Comparison of ENCODE assay signal across 9 mouse cellular contexts in the genomic region with DNA sequence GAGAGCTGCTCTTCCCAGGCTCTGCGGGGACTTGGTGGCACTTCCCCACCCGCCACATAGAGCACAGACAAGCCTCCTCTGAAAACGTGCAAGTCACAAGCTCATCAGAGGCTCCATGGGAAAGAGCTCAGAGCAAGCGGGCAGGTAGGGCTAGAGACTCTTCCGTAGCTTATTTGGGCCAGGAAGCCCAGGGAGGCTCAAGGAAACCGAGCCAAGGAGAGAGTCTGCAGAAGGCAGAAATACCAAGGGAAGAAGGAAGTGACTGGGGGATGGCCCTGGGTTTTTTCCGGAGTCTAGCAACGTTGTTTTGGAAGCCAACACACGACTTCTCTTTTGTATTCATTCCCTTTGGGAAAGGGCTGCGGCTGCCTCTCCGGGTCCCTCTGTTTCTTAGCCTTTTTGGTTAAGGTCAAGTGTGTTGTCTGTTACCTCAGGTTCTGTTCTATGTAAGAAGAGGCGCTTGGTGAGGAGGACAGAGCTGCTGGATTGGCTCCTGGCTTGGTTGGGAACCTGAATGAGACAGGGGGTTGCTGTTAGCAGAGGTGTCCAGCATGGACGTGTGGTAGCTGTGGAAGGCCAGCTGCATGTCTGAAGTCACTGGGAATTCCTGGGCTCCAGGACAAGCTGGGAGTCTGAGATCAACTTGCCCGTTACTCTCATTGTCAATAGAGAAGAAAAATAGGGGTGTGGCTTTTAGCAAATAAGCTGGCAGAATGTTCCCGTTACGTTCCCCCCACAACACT.
DNase-seq lines count a peak whose midpoint lies in the region; ATAC-seq and TF ChIP-seq lines count a peak whose summit lies in the region.
"Had no signal": no experiment of that assay in that cellular context is flagged by ENCODE, and none has a peak within 500 bp of the region (broad histone marks: within the 10 kb centered on the region; RNA-seq: fewer than 3 reads in every experiment).

No protein-coding gene starts in this region.

- H3K27me3 ChIP-seq in intestine, postnatal 0 days (replicated peaks; ENCODE audit: control insufficient read depth, insufficient read depth, low read length) = no peaks in the 10 kb centered on the region
- no peaks in the 10 kb centered on the region for H3K27me3 ChIP-seq in intestine, embryonic 15.5 days (replicated peaks)
- no peaks in the 10 kb centered on the region for H3K27me3 ChIP-seq in heart, embryonic 16.5 days (ENCODE audit: control insufficient read depth, insufficient read depth, low read length)

- no peak overlapping the region for H3K9ac ChIP-seq in intestine, postnatal 0 days (ENCODE audit: low read depth, low read length)
- H3K9ac ChIP-seq in intestine, embryonic 15.5 days = no peak overlapping the region
- no peak overlapping the region for H3K9ac ChIP-seq in heart, embryonic 16.5 days (ENCODE audit: low read length)
- H3K9ac ChIP-seq: midbrain, embryonic 12.5 days had no signal

- no peak for TF ChIP-seq POLR2A in cortical plate, adult 2 months (IDR thresholded peaks at IDR 0.05; ENCODE audit: extremely low read depth, insufficient read depth, low read length)

- peak; percentile 50 for DNase-seq in kidney, postnatal 10 days
- DNase-seq in thymus, postnatal 36 days = no peak
- DNase-seq in spleen, postnatal 10 days (ENCODE audit: low spot score in 2 of 2) = no peak
- no peak for DNase-seq in testis, postnatal 10 days (ENCODE audit: low spot score)

- H3K4me1 ChIP-seq in intestine, postnatal 0 days (replicated peaks; ENCODE audit: control insufficient read depth, insufficient read depth, low read length) = peaks cover 12% of the 10 kb centered on the region; the same call in 1 of the 2 replicates
- peaks cover 4% of the 10 kb centered on the region; the same call in 1 of the 2 replicates for H3K4me1 ChIP-seq in intestine, embryonic 15.5 days (replicated peaks)
- H3K4me1 ChIP-seq in cortical plate, adult 2 months (ENCODE audit: control insufficient read depth, insufficient read depth, low read length) = no peaks in the 10 kb centered on the region
- peaks cover 15% of the 10 kb centered on the region for H3K4me1 ChIP-seq in heart, embryonic 16.5 days (ENCODE audit: control insufficient read depth, insufficient read depth, low read length)

- no peak overlapping the region for H3K4me3 ChIP-seq in intestine, postnatal 0 days (ENCODE audit: low read depth, low read length)
- no peak overlapping the region for H3K4me3 ChIP-seq in intestine, embryonic 15.5 days (replicated peaks)
- H3K4me3 ChIP-seq in cortical plate, adult 2 months (ENCODE audit: insufficient read depth, low read length) = no peak overlapping the region
- no peak overlapping the region for H3K4me3 ChIP-seq in heart, embryonic 16.5 days (ENCODE audit: low read length)
- H3K4me3 ChIP-seq: midbrain, embryonic 12.5 days had no signal

- H3K9me3 ChIP-seq in intestine, postnatal 0 days (ENCODE audit: control insufficient read depth) = no peaks in the 10 kb centered on the region
- no peaks in the 10 kb centered on the region for H3K9me3 ChIP-seq in intestine, embryonic 15.5 days
- no peaks in the 10 kb centered on the region for H3K9me3 ChIP-seq in heart, embryonic 16.5 days (replicated peaks; ENCODE audit: control insufficient read depth, low read length)
- H3K9me3 ChIP-seq: midbrain, embryonic 12.5 days had no signal

- ATAC-seq in intestine, postnatal 0 days = no peak
- ATAC-seq in intestine, embryonic 15.5 days = no peak
- no peak for ATAC-seq in heart, embryonic 16.5 days (replicated peaks; ENCODE audit: extremely low read depth, insufficient read depth, low FRiP score)

- H3K36me3 ChIP-seq in intestine, postnatal 0 days (ENCODE audit: control insufficient read depth, insufficient read depth) = no peaks in the 10 kb centered on the region
- H3K36me3 ChIP-seq in intestine, embryonic 15.5 days = no peaks in the 10 kb centered on the region
- H3K36me3 ChIP-seq in heart, embryonic 16.5 days (ENCODE audit: control insufficient read depth, insufficient read depth) = no peaks in the 10 kb centered on the region
- H3K36me3 ChIP-seq: midbrain, embryonic 12.5 days had no signal

- peak overlapping the region; percentile 50; the same call in 1 of the 2 replicates for H3K27ac ChIP-seq in intestine, postnatal 0 days (ENCODE audit: low read depth, low read length)
- H3K27ac ChIP-seq in intestine, embryonic 15.5 days = no peak overlapping the region
- peak overlapping the region; percentile 24 for H3K27ac ChIP-seq in cortical plate, adult 2 months (ENCODE audit: insufficient read depth, low read length)
- peak overlapping the region; percentile 53 for H3K27ac ChIP-seq in heart, embryonic 16.5 days (ENCODE audit: low read length)
- H3K27ac ChIP-seq: midbrain, embryonic 12.5 days had no signal

- TF ChIP-seq CTCF in intestine, postnatal 0 days (IDR thresholded peaks at IDR 0.05; ENCODE audit: low read depth) = no peak
- no peak for TF ChIP-seq CTCF in cortical plate, adult 2 months (IDR thresholded peaks at IDR 0.05; ENCODE audit: extremely low read depth, insufficient read depth, low read length)

- WGBS in intestine, postnatal 0 days = 57% methylated on average over 16 of the region's 16 CpGs
- 56% methylated on average over 16 of the region's 16 CpGs for WGBS in intestine, embryonic 15.5 days
- 58% methylated on average over 16 of the region's 16 CpGs for WGBS in heart, embryonic 16.5 days

- 0 out of 2 replicates have a peak overlapping the region, but pooled peaks have one; percentile 17 for H3K4me2 ChIP-seq in intestine, postnatal 0 days (replicated peaks; ENCODE audit: low read depth)
- H3K4me2 ChIP-seq in intestine, embryonic 15.5 days (replicated peaks) = no peak overlapping the region
- H3K4me2 ChIP-seq in heart, embryonic 16.5 days (ENCODE audit: low read depth, low read length) = no peak overlapping the region
- H3K4me2 ChIP-seq: midbrain, embryonic 12.5 days had no signal
